Mouse (Mus musculus): ENCODE data around the gene Sufu.
A peak's percentile ranks its signal among the peaks of the same experiment; 100 is the strongest.

DNA sequence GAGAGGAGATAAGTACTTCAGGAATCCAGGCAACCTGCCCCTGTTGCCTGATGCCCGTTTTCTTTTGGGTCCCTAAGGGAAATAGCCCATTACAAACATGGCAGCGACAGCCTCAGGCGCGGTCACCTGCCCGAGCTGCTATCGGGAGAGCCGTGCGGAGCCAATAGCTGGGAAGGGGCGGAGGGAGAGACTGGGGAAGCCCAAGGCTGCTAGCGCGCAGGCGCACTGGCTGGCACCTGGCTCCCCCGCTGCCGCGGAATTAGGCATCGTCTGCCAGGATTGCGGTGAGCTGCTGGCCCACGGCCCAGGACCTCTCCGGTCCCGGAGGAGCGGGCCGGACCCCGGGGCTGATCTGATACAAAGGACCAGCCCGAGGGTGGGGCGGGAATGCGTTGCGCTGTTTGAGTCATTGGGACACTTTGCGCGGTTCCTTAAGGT lies 40.0 kb upstream of the Sufu start:
- no peak for TF ChIP-seq CTCF (IDR thresholded peaks at IDR 0.05; ENCODE audit: borderline replicate concordance, insufficient read depth, low read depth, low read length)
- peak; percentile 54; the same call in 1 of the 2 replicates for TF ChIP-seq POLR2A (IDR thresholded peaks at IDR 0.05; ENCODE audit: borderline replicate concordance, insufficient read depth, low read length)

Measured in cerebellum, adult 2 months (tissue).